Mouse (Mus musculus) stomach, postnatal 0 days (tissue): Measurements from ENCODE around the gene Pou3f3. TPM values are rescaled to one million over a fixed set of nuclear protein-coding genes. Genes with fewer than 3 reads are reported as not detected.

ENCODE experiments used
- ATAC-seq: fragments of 200-750 bp; cut with Nextera tagmentation; 2 replicates; pipeline ENCODE4 v1.8.0; 2017; ENCODE audit not compliant: low FRiP score, low TSS enrichment
- DNase-seq: peaks from one replicate; pipeline ENCODE4 v3.0.0-alpha.2; 2016; ENCODE audit warnings: low spot score
- H3K27ac ChIP-seq: fragments of 300-500 bp; sonication (generic); replicated peaks from 2 replicates; pipeline ENCODE4 v1.5.1; 2014; ENCODE audit warnings: mild to moderate bottlenecking, control low read depth
- H3K27me3 ChIP-seq: fragments of 300-500 bp; sonication (generic); 2 replicates; pipeline ENCODE4 v1.6.1; 2014; ENCODE audit warnings: low read length; ENCODE audit not compliant: control insufficient read depth, insufficient read depth
- H3K36me3 ChIP-seq: fragments of 300-500 bp; sonication (generic); 2 replicates; pipeline ENCODE4 v1.6.1; 2014; ENCODE audit warnings: low read length, mixed read lengths; ENCODE audit not compliant: control insufficient read depth, insufficient read depth
- H3K4me1 ChIP-seq: fragments of 300-500 bp; sonication (generic); replicated peaks from 2 replicates; pipeline ENCODE4 v1.6.1; 2014; ENCODE audit warnings: antibody characterized with exemption; ENCODE audit not compliant: control insufficient read depth, insufficient read depth
- H3K4me2 ChIP-seq: fragments of 300-500 bp; sonication (generic); replicated peaks from 2 replicates; pipeline ENCODE4 v1.6.1; 2014; ENCODE audit warnings: low read depth, mild to moderate bottlenecking, control low read depth, moderate library complexity
- H3K4me3 ChIP-seq: fragments of 300-500 bp; sonication (generic); 2 replicates; pipeline ENCODE4 v1.5.1; 2014; ENCODE audit warnings: low read depth, low read length, control low read depth
- H3K9ac ChIP-seq: fragments of 300-500 bp; sonication (generic); 2 replicates; pipeline ENCODE4 v1.6.1; 2014; ENCODE audit warnings: mild to moderate bottlenecking, low read length, control low read depth, mixed read lengths
- H3K9me3 ChIP-seq: fragments of 300-500 bp; sonication (generic); 2 replicates; pipeline ENCODE4 v1.6.1; 2016; ENCODE audit warnings: low read length; ENCODE audit not compliant: control insufficient read depth
- CTCF ChIP-seq: IDR thresholded peaks from 2 replicates; pipeline ENCODE4 v1.5.1; 2016; ENCODE audit warnings: antibody characterized with exemption, low read depth, mild to moderate bottlenecking, moderate library complexity
- EP300 ChIP-seq: optimal IDR thresholded peaks from 2 replicates; pipeline ENCODE3; 2016; ENCODE audit warnings: antibody characterized with exemption
- WGBS: fragments of 180-500 bp; shearing (Covaris S2); extraction: QIAGEN DNeasy Blood & Tissue Kit; methylation state at CpG from one replicate; pipeline ENCODE4 v1.1.7; 2014; 5-methylcytosine and 5-hydroxymethylcytosine counted together
- polyA plus RNA-seq: library from polyadenylated mRNA; unstranded; fragments of >200 nt; fragmentation: Nextera tagmentation; extraction: Ambion mirVana; gene quantifications from 2 replicates; pipeline ENCODE4 v1.2.1, GENCODE M21; 2015

Pou3f3 gene
- polyA plus RNA-seq, 1 experiment from 2014 or later = not detected

- WGBS = 24% methylated on average over 3 of the region's 3 CpGs
- Histone ChIP-seq H3K27ac (no peak overlapping the region), H3K4me3 (no peak overlapping the region), H3K9me3 (no peaks in the 10 kb centered on the region), H3K36me3 (no peaks in the 10 kb centered on the region), H3K9ac (no peak overlapping the region), H3K27me3 (peaks cover 47% of the 10 kb centered on the region), H3K4me1 (no peaks in the 10 kb centered on the region; the same call in 1 of the 2 replicates), H3K4me2 (no peak overlapping the region)
- ATAC-seq = no peak
- TF ChIP-seq EP300 (no peak), CTCF (no peak)
- DNase-seq = no peak
These were observed 4.6 kb downstream of the Pou3f3 start for GRCm38 (mm10) chr1:42700171-42700570.

GRCm38 (mm10) chr1:42700815-42701214, 5.2 kb downstream of the Pou3f3 start:
- Histone ChIP-seq H3K9me3 (no peaks in the 10 kb centered on the region), H3K4me2 (no peak overlapping the region), H3K27me3 (peaks cover 43% of the 10 kb centered on the region), H3K9ac (no peak overlapping the region), H3K27ac (no peak overlapping the region), H3K4me3 (no peak overlapping the region), H3K4me1 (no peaks in the 10 kb centered on the region; the same call in 1 of the 2 replicates), H3K36me3 (no peaks in the 10 kb centered on the region)
- WGBS = 13% methylated on average over 1 of the region's 1 CpGs
- ATAC-seq (no peak), DNase-seq (no peak)
- TF ChIP-seq CTCF (no peak), EP300 (no peak)

- Histone ChIP-seq H3K4me2 (no peak overlapping the region), H3K36me3 (no peaks in the 10 kb centered on the region), H3K27ac (no peak overlapping the region), H3K4me3 (no peak overlapping the region), H3K9me3 (no peaks in the 10 kb centered on the region), H3K4me1 (no peaks in the 10 kb centered on the region; the same call in 1 of the 2 replicates), H3K27me3 (peaks cover 45% of the 10 kb centered on the region), H3K9ac (no peak overlapping the region)
- DNase-seq (no peak), ATAC-seq (no peak)
- WGBS = 16% methylated on average over 5 of the region's 5 CpGs
- TF ChIP-seq EP300 (no peak), CTCF (no peak)
These were observed 6.5 kb downstream of the Pou3f3 start for GRCm38 (mm10) chr1:42701833-42702611.

GRCm38 (mm10) chr1:42702984-42703383, 7.4 kb downstream of the Pou3f3 start:
- TF ChIP-seq EP300 (no peak), CTCF (no peak)
- Histone ChIP-seq H3K27me3 (peaks cover 40% of the 10 kb centered on the region), H3K9me3 (no peaks in the 10 kb centered on the region), H3K4me1 (no peaks in the 10 kb centered on the region), H3K27ac (no peak overlapping the region), H3K4me2 (no peak overlapping the region), H3K4me3 (no peak overlapping the region), H3K36me3 (no peaks in the 10 kb centered on the region), H3K9ac (no peak overlapping the region)
- 4% methylated on average over 9 of the region's 9 CpGs for WGBS
- ATAC-seq = no peak
- no peak for DNase-seq

- Histone ChIP-seq H3K9ac (no peak overlapping the region), H3K27me3 (peaks cover 38% of the 10 kb centered on the region), H3K4me2 (no peak overlapping the region), H3K9me3 (no peaks in the 10 kb centered on the region), H3K36me3 (no peaks in the 10 kb centered on the region), H3K27ac (no peak overlapping the region), H3K4me3 (no peak overlapping the region), H3K4me1 (no peaks in the 10 kb centered on the region)
- no peak for ATAC-seq
- no peak for DNase-seq
- TF ChIP-seq EP300 (no peak), CTCF (no peak)
- 3% methylated on average over 7 of the region's 7 CpGs for WGBS
These were observed 7.9 kb downstream of the Pou3f3 start for GRCm38 (mm10) chr1:42703424-42703823.

GRCm38 (mm10) chr1:42703851-42704613, 8.5 kb downstream of the Pou3f3 start:
- Histone ChIP-seq H3K4me3 (no peak overlapping the region), H3K27ac (no peak overlapping the region), H3K36me3 (no peaks in the 10 kb centered on the region), H3K9ac (no peak overlapping the region), H3K27me3 (peaks cover 36% of the 10 kb centered on the region), H3K4me1 (no peaks in the 10 kb centered on the region), H3K4me2 (no peak overlapping the region), H3K9me3 (no peaks in the 10 kb centered on the region)
- TF ChIP-seq CTCF (no peak), EP300 (no peak)
- DNase-seq (no peak), ATAC-seq (no peak)
- WGBS = 2% methylated on average over 25 of the region's 26 CpGs
